ENCODE assay signal across 14 mouse cellular contexts in genomic region chr19:10176941-10177372, GRCm38 (mm10). TPM values are rescaled to one million over a fixed set of nuclear protein-coding genes. Genes with fewer than 3 reads are reported as not detected.
DNase-seq lines count a peak whose midpoint lies in the region; ATAC-seq lines count a peak whose summit lies in the region.
"Had no signal": no experiment of that assay in that cellular context is flagged by ENCODE, and none has a peak within 500 bp of the region (broad histone marks: within the 10 kb centered on the region; RNA-seq: fewer than 3 reads in every experiment).

No protein-coding gene starts in this region.

- 48% methylated on average over 7 of the region's 7 CpGs for WGBS in kidney, embryonic 14.5 days
- 71% methylated on average over 7 of the region's 7 CpGs for WGBS in hindbrain, embryonic 12.5 days

- ATAC-seq in kidney, embryonic 14.5 days (ENCODE audit: low FRiP score, low TSS enrichment) = 0 out of 2 replicates have a peak, but pooled peaks have one; percentile 37
- ATAC-seq in granulocyte monocyte progenitor cell, adult 5-6 weeks (replicated peaks; ENCODE audit: poor library complexity, severe bottlenecking) = 0 out of 2 replicates have a peak, but pooled peaks have one; percentile 7
- no peak for ATAC-seq in megakaryocyte progenitor cell, adult 5-6 weeks (replicated peaks; ENCODE audit: poor library complexity)
- ATAC-seq in hindbrain, embryonic 12.5 days (ENCODE audit: low FRiP score) = no peak

- no peak overlapping the region for H3K9ac ChIP-seq in kidney, embryonic 14.5 days (ENCODE audit: low read depth, low read length)
- no peak overlapping the region for H3K9ac ChIP-seq in hindbrain, embryonic 12.5 days
- H3K9ac ChIP-seq: hindbrain, embryonic 15.5 days; midbrain, embryonic 12.5 days; neural tube, embryonic 12.5 days had no signal

- no peak overlapping the region for H3K27ac ChIP-seq in kidney, embryonic 14.5 days (ENCODE audit: low read depth, low read length)
- H3K27ac ChIP-seq in hindbrain, embryonic 12.5 days = no peak overlapping the region
- H3K27ac ChIP-seq: hindbrain, embryonic 15.5 days; midbrain, embryonic 12.5 days; neural tube, embryonic 12.5 days had no signal

- H3K4me2 ChIP-seq in kidney, embryonic 14.5 days (replicated peaks; ENCODE audit: low read depth, low read length) = no peak overlapping the region
- no peak overlapping the region for H3K4me2 ChIP-seq in hindbrain, embryonic 12.5 days (replicated peaks)
- H3K4me2 ChIP-seq: hindbrain, embryonic 15.5 days; midbrain, embryonic 12.5 days; neural tube, embryonic 12.5 days had no signal

- no peaks in the 10 kb centered on the region for H3K27me3 ChIP-seq in kidney, embryonic 14.5 days (ENCODE audit: control insufficient read depth, insufficient read depth, low read length)
- H3K27me3 ChIP-seq in hindbrain, embryonic 12.5 days = no peaks in the 10 kb centered on the region
- H3K27me3 ChIP-seq: hindbrain, embryonic 15.5 days; midbrain, embryonic 12.5 days; neural tube, embryonic 12.5 days had no signal

- DNase-seq in adrenal gland, adult 2 months = peak; percentile 58
- no peak for DNase-seq in adrenal gland, postnatal 4 days (ENCODE audit: low spot score in 2 of 2)
- DNase-seq in kidney, adult 11 months = no peak
- DNase-seq in lung, postnatal 36 days = peak; percentile 57
- DNase-seq: cerebellum, adult 9-10 months; liver; thymus, postnatal 4 days had no signal

- no peak overlapping the region for H3K4me3 ChIP-seq in kidney, embryonic 14.5 days (ENCODE audit: low read length)
- no peak overlapping the region for H3K4me3 ChIP-seq in hindbrain, embryonic 12.5 days
- H3K4me3 ChIP-seq: hindbrain, embryonic 15.5 days; midbrain, embryonic 12.5 days; neural tube, embryonic 12.5 days had no signal

- no peaks in the 10 kb centered on the region for H3K36me3 ChIP-seq in kidney, embryonic 14.5 days (ENCODE audit: control insufficient read depth, insufficient read depth, low read length)
- H3K36me3 ChIP-seq in hindbrain, embryonic 12.5 days = no peaks in the 10 kb centered on the region
- H3K36me3 ChIP-seq: hindbrain, embryonic 15.5 days; midbrain, embryonic 12.5 days; neural tube, embryonic 12.5 days had no signal

- H3K9me3 ChIP-seq in kidney, embryonic 14.5 days (ENCODE audit: control insufficient read depth, low read length) = no peaks in the 10 kb centered on the region
- no peaks in the 10 kb centered on the region; the same call in 1 of the 2 replicates for H3K9me3 ChIP-seq in hindbrain, embryonic 12.5 days (replicated peaks)
- H3K9me3 ChIP-seq: hindbrain, embryonic 15.5 days; midbrain, embryonic 12.5 days; neural tube, embryonic 12.5 days had no signal

- H3K4me1 ChIP-seq in kidney, embryonic 14.5 days (ENCODE audit: control insufficient read depth, insufficient read depth, low read length) = peaks cover 3% of the 10 kb centered on the region; the same call in 1 of the 2 replicates
- H3K4me1 ChIP-seq in hindbrain, embryonic 12.5 days = no peaks in the 10 kb centered on the region; the same call in 1 of the 2 replicates
- H3K4me1 ChIP-seq: neural tube, embryonic 12.5 days had no signal

RNA-seq across cellular contexts. Expression of gene Fads1, which starts 5.7 kb away (rescaled TPM):
- 1,000 to 10,000 TPM in 1 of 2 experiments, 100 to 1,000 TPM in 1; 745 to 1,239 TPM for total RNA-seq in adrenal gland, adult 2 months (2021)
- polyA plus RNA-seq in adrenal gland, adult 2 months (2012; rRNA removed) = 203 and 332 TPM in 2 replicates
- 100 to 1,000 TPM; 225 to 254 TPM for total RNA-seq in adrenal gland, postnatal 4 days (2021)
- 51.3 and 94.3 TPM in 2 replicates for polyA plus RNA-seq in kidney, embryonic 14.5 days (2014; fragmentation: Nextera tagmentation; extraction: Ambion mirVana)
- 11.3 and 14.5 TPM in 2 replicates for total RNA-seq in granulocyte monocyte progenitor cell, adult 5-6 weeks (2014; fragmentation: Nextera tagmentation)
- 9.7 and 18.5 TPM in 2 replicates for total RNA-seq in granulocyte monocyte progenitor cell, adult 5-6 weeks (2017)
- total RNA-seq in megakaryocyte progenitor cell, adult 5-6 weeks (2015) = 14.9 and 22.2 TPM in 2 replicates
- 9.4 and 10.0 TPM in 2 replicates for total RNA-seq in megakaryocyte progenitor cell, adult 5-6 weeks (2017)
- 175 and 183 TPM in 2 replicates for polyA plus RNA-seq in hindbrain, embryonic 12.5 days (2016; fragmentation: Nextera tagmentation; extraction: Ambion mirVana)

RNA-seq across cellular contexts. Expression of gene Tmem258, which starts 26.9 kb away (rescaled TPM):
- 100 to 1,000 TPM; 180 to 185 TPM for total RNA-seq in adrenal gland, adult 2 months (2021)
- 81.8 and 98.2 TPM in 2 replicates for polyA plus RNA-seq in adrenal gland, adult 2 months (2012; rRNA removed)
- 100 to 1,000 TPM; 161 to 182 TPM for total RNA-seq in adrenal gland, postnatal 4 days (2021)
- polyA plus RNA-seq in kidney, embryonic 14.5 days (2014; fragmentation: Nextera tagmentation; extraction: Ambion mirVana) = 467 and 649 TPM in 2 replicates
- 356 and 442 TPM in 2 replicates for total RNA-seq in granulocyte monocyte progenitor cell, adult 5-6 weeks (2014; fragmentation: Nextera tagmentation)
- 191 and 246 TPM in 2 replicates for total RNA-seq in granulocyte monocyte progenitor cell, adult 5-6 weeks (2017)
- total RNA-seq in megakaryocyte progenitor cell, adult 5-6 weeks (2015) = 308 and 313 TPM in 2 replicates
- 149 and 204 TPM in 2 replicates for total RNA-seq in megakaryocyte progenitor cell, adult 5-6 weeks (2017)
- polyA plus RNA-seq in hindbrain, embryonic 12.5 days (2016; fragmentation: Nextera tagmentation; extraction: Ambion mirVana) = 313 and 342 TPM in 2 replicates

RNA-seq across cellular contexts. Expression of gene Fen1, which starts 27.0 kb away (rescaled TPM):
- total RNA-seq in adrenal gland, adult 2 months (2021) = 10 to 100 TPM in 1 of 2 experiments, 1 to 10 TPM in 1; 8.6 to 10.9 TPM
- polyA plus RNA-seq in adrenal gland, adult 2 months (2012; rRNA removed) = 4.6 and 7.0 TPM in 2 replicates
- 10 to 100 TPM; 32.9 to 35.8 TPM for total RNA-seq in adrenal gland, postnatal 4 days (2021)
- 92.9 and 99.2 TPM in 2 replicates for polyA plus RNA-seq in kidney, embryonic 14.5 days (2014; fragmentation: Nextera tagmentation; extraction: Ambion mirVana)
- 82.9 and 89.7 TPM in 2 replicates for total RNA-seq in granulocyte monocyte progenitor cell, adult 5-6 weeks (2014; fragmentation: Nextera tagmentation)
- total RNA-seq in granulocyte monocyte progenitor cell, adult 5-6 weeks (2017) = 145 and 160 TPM in 2 replicates
- total RNA-seq in megakaryocyte progenitor cell, adult 5-6 weeks (2015) = 56.9 and 61.1 TPM in 2 replicates
- total RNA-seq in megakaryocyte progenitor cell, adult 5-6 weeks (2017) = 125 and 135 TPM in 2 replicates
- 60.3 and 62.4 TPM in 2 replicates for polyA plus RNA-seq in hindbrain, embryonic 12.5 days (2016; fragmentation: Nextera tagmentation; extraction: Ambion mirVana)

Comparison
In these comparisons a context has a peak if more than half of its experiments do, and no peak if none do; other contexts are left out.
1. DNase-seq: peak in adrenal gland, adult 2 months (single experiment) and lung, postnatal 36 days (single experiment); none in adrenal gland, postnatal 4 days (0 of 2) and kidney, adult 11 months (single experiment).
2. ATAC-seq: peak in kidney, embryonic 14.5 days (single experiment) and granulocyte monocyte progenitor cell, adult 5-6 weeks (single experiment); none in megakaryocyte progenitor cell, adult 5-6 weeks (single experiment) and hindbrain, embryonic 12.5 days (single experiment).
3. RNA of gene Fads1, which starts 5.7 kb away (total RNA-seq): 745 to 1,239 TPM in adrenal gland, adult 2 months and 225 to 254 TPM in adrenal gland, postnatal 4 days; 9.4 to 22.2 TPM in megakaryocyte progenitor cell, adult 5-6 weeks and 9.7 to 18.5 TPM in granulocyte monocyte progenitor cell, adult 5-6 weeks; every median in the first group is over 4 times any median in the second.